Mouse (Mus musculus): ENCODE data around the gene Oas1a. TPM values are rescaled to one million over a fixed set of nuclear protein-coding genes. Genes with fewer than 3 reads are reported as not detected.
"Not testable (repeated sequence)": the region's sequence is repeated elsewhere in the genome, so short reads cannot be mapped to it uniquely, and the experiment has no call there.

The Oas1a gene
- polyA plus RNA-seq, 2 experiments, result 1.3 to 1.5 TPM

DNA sequence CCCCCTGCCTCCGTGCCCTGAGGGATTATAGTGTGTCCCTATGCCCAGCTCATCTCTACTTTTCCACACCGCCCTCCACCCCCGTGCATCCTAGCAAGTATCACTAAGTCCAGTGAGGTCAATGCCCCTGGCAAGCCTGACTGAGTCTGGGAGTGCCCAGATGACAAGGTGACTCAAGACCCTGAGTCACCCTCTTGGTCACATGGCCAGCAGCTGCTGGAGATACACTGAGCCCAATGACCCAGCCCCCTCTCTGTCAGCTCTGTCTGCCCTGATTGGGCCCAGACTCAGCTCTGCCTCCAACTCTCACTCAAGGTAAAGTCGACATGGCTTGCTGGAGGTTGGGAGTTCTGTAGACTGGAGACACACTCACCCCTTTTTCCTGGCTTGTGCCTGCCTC lies 30.5 kb upstream of the Oas1a start:
- no peak overlapping the region for H3K4me2 ChIP-seq (replicated peaks; ENCODE audit: low read depth, low read length, severe bottlenecking)
- no peaks in the 10 kb centered on the region for H3K36me3 ChIP-seq (ENCODE audit: control insufficient read depth, insufficient read depth, low read length)
- 71% methylated on average over 4 of the region's 4 CpGs for WGBS
- H3K4me3 ChIP-seq (replicated peaks; ENCODE audit: low read length), result no peak overlapping the region
- no peak overlapping the region for H3K27ac ChIP-seq (replicated peaks; ENCODE audit: low read depth, low read length)
- DNase-seq (ENCODE audit: low spot score) (no peak), ATAC-seq (ENCODE audit: low FRiP score, low read depth) (no peak)
- no peak for TF ChIP-seq POLR2A (IDR thresholded peaks at IDR 0.05; ENCODE audit: borderline replicate concordance, extremely low read depth, insufficient read depth, insufficient read length)
- no peaks in the 10 kb centered on the region for H3K4me1 ChIP-seq (ENCODE audit: control insufficient read depth, insufficient read depth, low read length)
- H3K27me3 ChIP-seq (ENCODE audit: control insufficient read depth, insufficient read depth, low read length), result no peaks in the 10 kb centered on the region
- no peak overlapping the region for H3K9ac ChIP-seq (ENCODE audit: low read depth, low read length, severe bottlenecking)
- H3K9me3 ChIP-seq (ENCODE audit: control insufficient read depth, low read length), result no peaks in the 10 kb centered on the region

GRCm38 (mm10) chr5:120933966-120934365 lies 26.6 kb upstream of the Oas1a start:
- Histone ChIP-seq H3K27me3 (ENCODE audit: control insufficient read depth, insufficient read depth, low read length) (no peaks in the 10 kb centered on the region), H3K4me2 (replicated peaks; ENCODE audit: low read depth, low read length, severe bottlenecking) (no peak overlapping the region), H3K27ac (replicated peaks; ENCODE audit: low read depth, low read length) (no peak overlapping the region), H3K9ac (ENCODE audit: low read depth, low read length, severe bottlenecking) (no peak overlapping the region), H3K4me1 (ENCODE audit: control insufficient read depth, insufficient read depth, low read length) (no peaks in the 10 kb centered on the region), H3K4me3 (replicated peaks; ENCODE audit: low read length) (no peak overlapping the region), H3K36me3 (ENCODE audit: control insufficient read depth, insufficient read depth, low read length) (no peaks in the 10 kb centered on the region), H3K9me3 (ENCODE audit: control insufficient read depth, low read length) (no peaks in the 10 kb centered on the region)
- ATAC-seq (ENCODE audit: low FRiP score, low read depth), result no peak
- no peak for DNase-seq (ENCODE audit: low spot score)
- TF ChIP-seq POLR2A (IDR thresholded peaks at IDR 0.05; ENCODE audit: borderline replicate concordance, extremely low read depth, insufficient read depth, insufficient read length), result no peak
- WGBS, result 9% methylated on average over 5 of the region's 5 CpGs

- no peak for DNase-seq (ENCODE audit: low spot score)
- H3K36me3 ChIP-seq (ENCODE audit: control insufficient read depth, insufficient read depth, low read length), result no peaks in the 10 kb centered on the region
- H3K4me3 ChIP-seq (replicated peaks; ENCODE audit: low read length), result no peak overlapping the region
- no peak for ATAC-seq (ENCODE audit: low FRiP score, low read depth)
- TF ChIP-seq POLR2A (IDR thresholded peaks at IDR 0.05; ENCODE audit: borderline replicate concordance, extremely low read depth, insufficient read depth, insufficient read length), result no peak
- no peak overlapping the region for H3K27ac ChIP-seq (replicated peaks; ENCODE audit: low read depth, low read length)
- no peak overlapping the region for H3K4me2 ChIP-seq (replicated peaks; ENCODE audit: low read depth, low read length, severe bottlenecking)
- H3K9me3 ChIP-seq (ENCODE audit: control insufficient read depth, low read length), result no peaks in the 10 kb centered on the region
- no peak overlapping the region for H3K9ac ChIP-seq (ENCODE audit: low read depth, low read length, severe bottlenecking)
- 0% methylated on average over 1 of the region's 1 CpGs for WGBS
- no peaks in the 10 kb centered on the region for H3K4me1 ChIP-seq (ENCODE audit: control insufficient read depth, insufficient read depth, low read length)
- no peaks in the 10 kb centered on the region for H3K27me3 ChIP-seq (ENCODE audit: control insufficient read depth, insufficient read depth, low read length)
Measured at GRCm38 (mm10) chr5:120927036-120927435, 19.7 kb upstream of the Oas1a start.

GRCm38 (mm10) chr5:120926311-120926710 lies 19.0 kb upstream of the Oas1a start:
- H3K36me3 ChIP-seq (ENCODE audit: control insufficient read depth, insufficient read depth, low read length); H3K27me3 ChIP-seq (ENCODE audit: control insufficient read depth, insufficient read depth, low read length); DNase-seq (ENCODE audit: low spot score); ATAC-seq (ENCODE audit: low FRiP score, low read depth); H3K4me2 ChIP-seq (replicated peaks; ENCODE audit: low read depth, low read length, severe bottlenecking); H3K4me3 ChIP-seq (replicated peaks; ENCODE audit: low read length); H3K27ac ChIP-seq (replicated peaks; ENCODE audit: low read depth, low read length); H3K4me1 ChIP-seq (ENCODE audit: control insufficient read depth, insufficient read depth, low read length); H3K9ac ChIP-seq (ENCODE audit: low read depth, low read length, severe bottlenecking); H3K9me3 ChIP-seq (ENCODE audit: control insufficient read depth, low read length): not testable (repeated sequence)
- WGBS, result 57% methylated on average over 2 of the region's 2 CpGs

- H3K4me3 ChIP-seq (replicated peaks; ENCODE audit: low read length); H3K4me2 ChIP-seq (replicated peaks; ENCODE audit: low read depth, low read length, severe bottlenecking); ATAC-seq (ENCODE audit: low FRiP score, low read depth); H3K9me3 ChIP-seq (ENCODE audit: control insufficient read depth, low read length); H3K4me1 ChIP-seq (ENCODE audit: control insufficient read depth, insufficient read depth, low read length); H3K9ac ChIP-seq (ENCODE audit: low read depth, low read length, severe bottlenecking); DNase-seq (ENCODE audit: low spot score); H3K27me3 ChIP-seq (ENCODE audit: control insufficient read depth, insufficient read depth, low read length); H3K36me3 ChIP-seq (ENCODE audit: control insufficient read depth, insufficient read depth, low read length); H3K27ac ChIP-seq (replicated peaks; ENCODE audit: low read depth, low read length): not testable (repeated sequence)
- WGBS, result 70% methylated on average over 4 of the region's 4 CpGs
Measured at GRCm38 (mm10) chr5:120924520-120924919, 17.2 kb upstream of the Oas1a start.

DNA sequence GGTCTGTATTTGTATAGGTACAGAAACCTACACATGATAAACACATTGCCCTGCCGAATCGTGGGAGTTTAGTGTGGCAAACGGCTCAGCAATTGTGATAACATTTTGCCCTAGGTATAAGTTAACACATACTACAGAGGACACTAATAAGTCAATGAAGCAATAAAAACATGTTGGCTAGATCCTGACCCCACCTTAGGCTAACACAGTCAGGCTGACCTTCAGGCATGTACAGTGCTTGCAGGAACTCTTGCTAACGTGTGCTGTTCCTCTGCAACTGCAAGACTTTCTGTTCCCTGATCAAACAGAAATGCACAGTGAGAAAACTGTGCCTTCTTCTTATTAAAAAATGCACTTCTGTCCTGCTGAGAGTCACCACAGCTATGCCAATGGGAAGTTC lies 16.6 kb upstream of the Oas1a start:
- Histone ChIP-seq H3K36me3 (ENCODE audit: control insufficient read depth, insufficient read depth, low read length) (no peaks in the 10 kb centered on the region), H3K27me3 (ENCODE audit: control insufficient read depth, insufficient read depth, low read length) (no peaks in the 10 kb centered on the region), H3K4me2 (replicated peaks; ENCODE audit: low read depth, low read length, severe bottlenecking) (no peak overlapping the region), H3K9me3 (ENCODE audit: control insufficient read depth, low read length) (no peaks in the 10 kb centered on the region), H3K9ac (ENCODE audit: low read depth, low read length, severe bottlenecking) (no peak overlapping the region), H3K27ac (replicated peaks; ENCODE audit: low read depth, low read length) (no peak overlapping the region), H3K4me1 (ENCODE audit: control insufficient read depth, insufficient read depth, low read length) (no peaks in the 10 kb centered on the region), H3K4me3 (replicated peaks; ENCODE audit: low read length) (no peak overlapping the region)
- no peak for ATAC-seq (ENCODE audit: low FRiP score, low read depth)
- TF ChIP-seq POLR2A (IDR thresholded peaks at IDR 0.05; ENCODE audit: borderline replicate concordance, extremely low read depth, insufficient read depth, insufficient read length), result no peak
- DNase-seq (ENCODE audit: low spot score), result no peak
- 77% methylated on average over 4 of the region's 4 CpGs for WGBS
